Mouse (Mus musculus): ENCODE results near the gene Vps72. TPM values are rescaled to one million over a fixed set of nuclear protein-coding genes. Genes with fewer than 3 reads are reported as not detected.
A peak's percentile ranks its signal among the peaks of the same experiment; 100 is the strongest.

Vps72 gene
- polyA plus RNA-seq (2012; rRNA removed): 31.8 and 32.6 TPM in 2 replicates

GRCm38 (mm10) chr3:95110911-95111726 lies at the start of gene Vps72:
Gene Vps72, plus strand, starts transcription at chr3:95111022.
- Histone ChIP-seq H3K36me3 (ENCODE audit: control insufficient read depth, insufficient read depth, low read length) (no peaks in the 10 kb centered on the region), H3K27me3 (ENCODE audit: control insufficient read depth, insufficient read depth, low read length) (no peaks in the 10 kb centered on the region), H3K4me3 (ENCODE audit: control insufficient read depth, low read depth, low read length) (peak within 1 kb of the TSS; percentile 95), H3K27ac (ENCODE audit: control insufficient read depth, insufficient read depth, low read depth, low read length) (peak within 1 kb of the TSS; percentile 89), H3K4me1 (ENCODE audit: control insufficient read depth, insufficient read depth, low read length) (no peaks in the 10 kb centered on the region)
- no peak for TF ChIP-seq CTCF (IDR thresholded peaks at IDR 0.05; ENCODE audit: control insufficient read depth, insufficient read depth, insufficient replicate concordance, low read depth, low read length)
- peak; percentile 72 for TF ChIP-seq POLR2A (IDR thresholded peaks at IDR 0.05; ENCODE audit: control insufficient read depth, low read depth, low read length)

GRCm38 (mm10) chr3:95063741-95064140 lies 47.1 kb upstream of the Vps72 start:
- Histone ChIP-seq H3K27me3 (ENCODE audit: control insufficient read depth, insufficient read depth, low read length) (no peaks in the 10 kb centered on the region), H3K4me3 (ENCODE audit: control insufficient read depth, low read depth, low read length) (no peak overlapping the region), H3K27ac (ENCODE audit: control insufficient read depth, insufficient read depth, low read depth, low read length) (no peak overlapping the region), H3K4me1 (ENCODE audit: control insufficient read depth, insufficient read depth, low read length) (no peaks in the 10 kb centered on the region), H3K36me3 (ENCODE audit: control insufficient read depth, insufficient read depth, low read length) (peaks cover 4% of the 10 kb centered on the region; the same call in 1 of the 2 replicates)
- no peak for TF ChIP-seq POLR2A (IDR thresholded peaks at IDR 0.05; ENCODE audit: control insufficient read depth, low read depth, low read length)
- no peak for TF ChIP-seq CTCF (IDR thresholded peaks at IDR 0.05; ENCODE audit: control insufficient read depth, insufficient read depth, insufficient replicate concordance, low read depth, low read length)

GRCm38 (mm10) chr3:95065553-95065952 lies 45.3 kb upstream of the Vps72 start:
- Histone ChIP-seq H3K27ac (ENCODE audit: control insufficient read depth, insufficient read depth, low read depth, low read length) (no peak overlapping the region), H3K4me1 (ENCODE audit: control insufficient read depth, insufficient read depth, low read length) (no peaks in the 10 kb centered on the region), H3K4me3 (ENCODE audit: control insufficient read depth, low read depth, low read length) (no peak overlapping the region), H3K27me3 (ENCODE audit: control insufficient read depth, insufficient read depth, low read length) (no peaks in the 10 kb centered on the region), H3K36me3 (ENCODE audit: control insufficient read depth, insufficient read depth, low read length) (peaks cover 4% of the 10 kb centered on the region; the same call in 1 of the 2 replicates)
- no peak for TF ChIP-seq POLR2A (IDR thresholded peaks at IDR 0.05; ENCODE audit: control insufficient read depth, low read depth, low read length)
- TF ChIP-seq CTCF (IDR thresholded peaks at IDR 0.05; ENCODE audit: control insufficient read depth, insufficient read depth, insufficient replicate concordance, low read depth, low read length): no peak

- H3K4me1 ChIP-seq (ENCODE audit: control insufficient read depth, insufficient read depth, low read length): no peaks in the 10 kb centered on the region
- no peak overlapping the region for H3K27ac ChIP-seq (ENCODE audit: control insufficient read depth, insufficient read depth, low read depth, low read length)
- no peak overlapping the region for H3K4me3 ChIP-seq (ENCODE audit: control insufficient read depth, low read depth, low read length)
- no peaks in the 10 kb centered on the region for H3K27me3 ChIP-seq (ENCODE audit: control insufficient read depth, insufficient read depth, low read length)
- TF ChIP-seq POLR2A (IDR thresholded peaks at IDR 0.05; ENCODE audit: control insufficient read depth, low read depth, low read length) (no peak), CTCF (IDR thresholded peaks at IDR 0.05; ENCODE audit: control insufficient read depth, insufficient read depth, insufficient replicate concordance, low read depth, low read length) (no peak)
- H3K36me3 ChIP-seq (ENCODE audit: control insufficient read depth, insufficient read depth, low read length): peaks cover 4% of the 10 kb centered on the region; the same call in 1 of the 2 replicates
Measured at GRCm38 (mm10) chr3:95066095-95066494, 44.7 kb upstream of the Vps72 start.

- H3K27me3 ChIP-seq (ENCODE audit: control insufficient read depth, insufficient read depth, low read length): no peaks in the 10 kb centered on the region
- H3K36me3 ChIP-seq (ENCODE audit: control insufficient read depth, insufficient read depth, low read length): peaks cover 4% of the 10 kb centered on the region; the same call in 1 of the 2 replicates
- no peak overlapping the region for H3K4me3 ChIP-seq (ENCODE audit: control insufficient read depth, low read depth, low read length)
- no peak overlapping the region for H3K27ac ChIP-seq (ENCODE audit: control insufficient read depth, insufficient read depth, low read depth, low read length)
- TF ChIP-seq POLR2A (IDR thresholded peaks at IDR 0.05; ENCODE audit: control insufficient read depth, low read depth, low read length) (no peak), CTCF (IDR thresholded peaks at IDR 0.05; ENCODE audit: control insufficient read depth, insufficient read depth, insufficient replicate concordance, low read depth, low read length) (no peak)
- no peaks in the 10 kb centered on the region for H3K4me1 ChIP-seq (ENCODE audit: control insufficient read depth, insufficient read depth, low read length)
Measured at GRCm38 (mm10) chr3:95066570-95066969, 44.3 kb upstream of the Vps72 start.

- Histone ChIP-seq H3K4me3 (ENCODE audit: control insufficient read depth, low read depth, low read length) (no peak overlapping the region), H3K4me1 (ENCODE audit: control insufficient read depth, insufficient read depth, low read length) (no peaks in the 10 kb centered on the region), H3K36me3 (ENCODE audit: control insufficient read depth, insufficient read depth, low read length) (peaks cover 4% of the 10 kb centered on the region; the same call in 1 of the 2 replicates), H3K27me3 (ENCODE audit: control insufficient read depth, insufficient read depth, low read length) (no peaks in the 10 kb centered on the region), H3K27ac (ENCODE audit: control insufficient read depth, insufficient read depth, low read depth, low read length) (no peak overlapping the region)
- TF ChIP-seq CTCF (IDR thresholded peaks at IDR 0.05; ENCODE audit: control insufficient read depth, insufficient read depth, insufficient replicate concordance, low read depth, low read length) (no peak), POLR2A (IDR thresholded peaks at IDR 0.05; ENCODE audit: control insufficient read depth, low read depth, low read length) (no peak)
Measured at GRCm38 (mm10) chr3:95071606-95072005, 39.2 kb upstream of the Vps72 start.

- TF ChIP-seq POLR2A (IDR thresholded peaks at IDR 0.05; ENCODE audit: control insufficient read depth, low read depth, low read length) (no peak), CTCF (IDR thresholded peaks at IDR 0.05; ENCODE audit: control insufficient read depth, insufficient read depth, insufficient replicate concordance, low read depth, low read length) (no peak)
- Histone ChIP-seq H3K27me3 (ENCODE audit: control insufficient read depth, insufficient read depth, low read length) (no peaks in the 10 kb centered on the region), H3K36me3 (ENCODE audit: control insufficient read depth, insufficient read depth, low read length) (no peaks in the 10 kb centered on the region), H3K4me1 (ENCODE audit: control insufficient read depth, insufficient read depth, low read length) (no peaks in the 10 kb centered on the region), H3K27ac (ENCODE audit: control insufficient read depth, insufficient read depth, low read depth, low read length) (no peak overlapping the region), H3K4me3 (ENCODE audit: control insufficient read depth, low read depth, low read length) (no peak overlapping the region)
Measured at GRCm38 (mm10) chr3:95088071-95088470, 22.8 kb upstream of the Vps72 start.

Measured in testis, adult 2 months (tissue).